Mouse (Mus musculus): ENCODE data around the gene Bpgm. TPM values are rescaled to one million over a fixed set of nuclear protein-coding genes. Genes with fewer than 3 reads are reported as not detected.

Gene Bpgm
- polyA plus RNA-seq, 1 experiment from 2014 or later = 60.6 TPM

DNA sequence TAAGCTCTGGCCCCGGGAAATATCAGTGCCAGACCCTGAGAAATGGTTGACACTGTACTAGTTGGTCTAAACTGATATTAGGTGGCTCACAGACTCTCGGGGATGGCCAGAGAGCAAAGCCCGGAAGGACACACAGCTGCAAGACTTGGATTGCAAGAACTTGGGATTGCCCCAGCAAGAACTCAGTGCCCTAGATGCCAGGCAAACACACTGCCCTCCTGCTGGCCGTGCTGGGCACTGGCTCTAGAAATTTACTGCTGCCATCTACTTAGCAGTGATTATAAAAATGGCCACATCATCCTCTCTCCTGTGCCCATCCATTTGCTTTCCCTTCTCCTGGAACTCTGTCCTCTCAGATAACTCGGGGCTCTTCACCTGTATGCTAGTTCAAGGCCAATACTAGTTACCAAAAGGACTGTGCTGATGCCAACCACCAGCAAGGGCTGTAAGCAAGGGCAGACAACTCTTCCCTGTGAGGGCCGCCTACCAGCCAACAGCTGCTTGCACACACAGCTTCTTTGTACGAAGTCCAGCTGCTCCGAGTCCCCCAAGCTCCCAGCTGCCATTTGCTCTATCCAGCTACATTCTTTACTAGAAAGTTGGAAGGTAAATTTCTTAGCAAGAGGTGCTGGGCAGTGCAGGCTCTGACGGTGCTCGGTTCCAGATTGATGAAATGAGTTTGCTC is 39.2 kb downstream of the Bpgm start:
- ATAC-seq (ENCODE audit: low FRiP score) = no peak
- no peaks in the 10 kb centered on the region for H3K9me3 ChIP-seq (ENCODE audit: control insufficient read depth, low read length)
- H3K27me3 ChIP-seq (ENCODE audit: control insufficient read depth, insufficient read depth, low read length) = no peaks in the 10 kb centered on the region
- no peaks in the 10 kb centered on the region for H3K4me1 ChIP-seq (replicated peaks; ENCODE audit: control insufficient read depth, insufficient read depth, low read length)
- WGBS = 73% methylated on average over 10 of the region's 10 CpGs
- H3K9ac ChIP-seq (ENCODE audit: low read depth, low read length) = no peak overlapping the region
- H3K4me3 ChIP-seq (ENCODE audit: low read depth, low read length) = no peak overlapping the region
- no peak overlapping the region for H3K4me2 ChIP-seq (replicated peaks; ENCODE audit: low read depth, low read length)
- H3K27ac ChIP-seq (ENCODE audit: low read depth, low read length) = no peak overlapping the region
- no peaks in the 10 kb centered on the region for H3K36me3 ChIP-seq (ENCODE audit: control insufficient read depth, insufficient read depth, low read length)
- no peak for DNase-seq (ENCODE audit: low spot score)

DNA sequence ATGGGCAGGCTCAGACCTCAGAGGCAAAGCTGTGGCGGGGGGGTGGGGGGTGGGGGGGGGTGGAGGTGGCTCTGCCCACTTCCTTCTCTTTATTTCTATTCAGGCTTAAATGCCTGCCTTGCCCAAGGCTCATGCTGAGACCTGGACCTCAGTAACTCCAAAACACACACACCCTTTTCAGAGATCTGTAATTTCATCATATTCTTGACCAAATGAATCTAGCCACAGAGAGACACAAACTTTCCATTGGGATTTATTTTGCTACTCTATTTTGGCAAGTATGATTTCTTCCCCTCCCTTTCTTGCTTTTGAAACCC is 39.7 kb downstream of the Bpgm start:
- Histone ChIP-seq H3K9ac (ENCODE audit: low read depth, low read length) (no peak overlapping the region), H3K27ac (ENCODE audit: low read depth, low read length) (no peak overlapping the region), H3K9me3 (ENCODE audit: control insufficient read depth, low read length) (no peaks in the 10 kb centered on the region), H3K36me3 (ENCODE audit: control insufficient read depth, insufficient read depth, low read length) (no peaks in the 10 kb centered on the region), H3K4me2 (replicated peaks; ENCODE audit: low read depth, low read length) (no peak overlapping the region), H3K4me3 (ENCODE audit: low read depth, low read length) (no peak overlapping the region), H3K4me1 (replicated peaks; ENCODE audit: control insufficient read depth, insufficient read depth, low read length) (no peaks in the 10 kb centered on the region), H3K27me3 (ENCODE audit: control insufficient read depth, insufficient read depth, low read length) (no peaks in the 10 kb centered on the region)
- 73% methylated on average over 1 of the region's 1 CpGs for WGBS
- ATAC-seq (ENCODE audit: low FRiP score) (no peak), DNase-seq (ENCODE audit: low spot score) (no peak)

DNA sequence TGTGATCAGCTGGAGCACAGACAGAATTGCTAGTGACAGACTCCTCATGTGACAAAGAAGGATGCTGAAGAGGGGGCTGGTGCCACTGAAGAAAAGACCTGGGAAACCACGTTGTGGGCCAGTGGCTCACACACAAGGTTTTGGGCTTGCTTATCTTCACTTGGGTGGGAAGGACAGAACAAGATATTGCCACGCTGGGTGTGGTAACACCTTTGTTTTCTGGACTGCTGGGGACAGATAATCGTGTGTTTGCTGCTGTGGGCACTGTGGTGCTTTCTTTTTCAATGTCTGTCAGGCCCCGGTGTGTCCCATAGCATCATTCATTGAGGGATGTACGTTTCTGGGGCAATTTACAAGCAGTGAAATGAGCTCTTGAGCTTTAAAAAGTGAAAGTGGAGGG is 41.7 kb downstream of the Bpgm start:
- no peaks in the 10 kb centered on the region for H3K4me1 ChIP-seq (replicated peaks; ENCODE audit: control insufficient read depth, insufficient read depth, low read length)
- H3K4me3 ChIP-seq (ENCODE audit: low read depth, low read length) = no peak overlapping the region
- no peaks in the 10 kb centered on the region for H3K36me3 ChIP-seq (ENCODE audit: control insufficient read depth, insufficient read depth, low read length)
- DNase-seq (ENCODE audit: low spot score) (no peak), ATAC-seq (ENCODE audit: low FRiP score) (no peak)
- no peak overlapping the region for H3K4me2 ChIP-seq (replicated peaks; ENCODE audit: low read depth, low read length)
- H3K27ac ChIP-seq (ENCODE audit: low read depth, low read length) = no peak overlapping the region
- WGBS = 80% methylated on average over 5 of the region's 5 CpGs
- H3K9ac ChIP-seq (ENCODE audit: low read depth, low read length) = no peak overlapping the region
- no peaks in the 10 kb centered on the region for H3K27me3 ChIP-seq (ENCODE audit: control insufficient read depth, insufficient read depth, low read length)
- no peaks in the 10 kb centered on the region for H3K9me3 ChIP-seq (ENCODE audit: control insufficient read depth, low read length)

DNA sequence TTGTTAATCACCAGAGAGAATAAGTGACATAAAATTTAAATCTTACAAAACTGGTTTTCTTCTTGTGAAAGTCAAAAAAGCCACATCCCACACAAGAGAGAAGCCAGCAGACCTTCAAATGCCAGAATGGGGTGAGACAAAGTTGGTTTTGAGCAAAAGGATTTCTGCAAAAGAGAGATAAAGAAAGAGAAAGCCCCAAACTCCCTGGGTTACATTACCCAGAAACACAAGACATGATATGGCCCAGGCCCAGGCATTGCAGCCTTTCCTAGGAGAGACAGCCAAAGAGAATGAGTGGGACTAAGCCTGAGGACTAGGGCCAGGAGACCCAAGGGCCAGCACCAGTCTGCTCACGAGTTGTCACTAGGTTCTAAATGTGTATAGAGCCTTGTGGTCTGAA is 43.1 kb downstream of the Bpgm start:
- Histone ChIP-seq H3K9ac (ENCODE audit: low read depth, low read length) (no peak overlapping the region), H3K4me1 (replicated peaks; ENCODE audit: control insufficient read depth, insufficient read depth, low read length) (no peaks in the 10 kb centered on the region), H3K36me3 (ENCODE audit: control insufficient read depth, insufficient read depth, low read length) (no peaks in the 10 kb centered on the region), H3K9me3 (ENCODE audit: control insufficient read depth, low read length) (no peaks in the 10 kb centered on the region), H3K4me2 (replicated peaks; ENCODE audit: low read depth, low read length) (no peak overlapping the region), H3K4me3 (ENCODE audit: low read depth, low read length) (no peak overlapping the region), H3K27me3 (ENCODE audit: control insufficient read depth, insufficient read depth, low read length) (no peaks in the 10 kb centered on the region), H3K27ac (ENCODE audit: low read depth, low read length) (no peak overlapping the region)
- ATAC-seq (ENCODE audit: low FRiP score) = no peak
- no peak for DNase-seq (ENCODE audit: low spot score)
- WGBS = 80% methylated on average over 1 of the region's 1 CpGs

DNA sequence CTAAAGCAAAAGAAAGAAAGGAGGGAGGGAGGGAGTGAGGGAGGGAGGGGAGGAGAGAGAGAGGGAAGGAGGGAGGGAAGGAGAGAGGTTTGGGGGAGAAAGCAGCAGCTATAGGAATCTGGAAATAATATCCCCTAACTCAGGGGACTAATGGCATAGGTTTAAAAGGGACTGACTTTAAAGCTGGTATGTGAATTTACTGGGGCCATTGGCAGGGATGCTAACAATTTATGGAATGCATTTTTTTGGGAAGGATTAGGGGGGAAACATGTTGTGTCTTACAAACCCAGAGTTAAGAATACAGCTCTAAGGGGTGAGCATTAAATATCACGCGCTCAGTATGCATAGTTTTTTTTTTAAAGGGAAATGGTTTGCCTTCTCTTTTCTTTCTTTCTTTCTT is 44.5 kb downstream of the Bpgm start:
- Histone ChIP-seq H3K4me2 (replicated peaks; ENCODE audit: low read depth, low read length) (no peak overlapping the region), H3K36me3 (ENCODE audit: control insufficient read depth, insufficient read depth, low read length) (no peaks in the 10 kb centered on the region), H3K9me3 (ENCODE audit: control insufficient read depth, low read length) (no peaks in the 10 kb centered on the region), H3K27ac (ENCODE audit: low read depth, low read length) (no peak overlapping the region), H3K4me3 (ENCODE audit: low read depth, low read length) (no peak overlapping the region), H3K4me1 (replicated peaks; ENCODE audit: control insufficient read depth, insufficient read depth, low read length) (no peaks in the 10 kb centered on the region), H3K27me3 (ENCODE audit: control insufficient read depth, insufficient read depth, low read length) (no peaks in the 10 kb centered on the region), H3K9ac (ENCODE audit: low read depth, low read length) (no peak overlapping the region)
- ATAC-seq (ENCODE audit: low FRiP score) (no peak), DNase-seq (ENCODE audit: low spot score) (no peak)
- WGBS = 82% methylated on average over 2 of the region's 2 CpGs

GRCm38 (mm10) chr6:34520912-34521311 is 44.9 kb downstream of the Bpgm start:
- no peak for ATAC-seq (ENCODE audit: low FRiP score)
- 37% methylated on average over 6 of the region's 6 CpGs for WGBS
- no peaks in the 10 kb centered on the region for H3K36me3 ChIP-seq (ENCODE audit: control insufficient read depth, insufficient read depth, low read length)

GRCm38 (mm10) chr6:34523476-34523875 is 47.5 kb downstream of the Bpgm start:
- no peak overlapping the region for H3K4me2 ChIP-seq (replicated peaks; ENCODE audit: low read depth, low read length)
- 70% methylated on average over 5 of the region's 5 CpGs for WGBS
- no peak overlapping the region for H3K4me3 ChIP-seq (ENCODE audit: low read depth, low read length)
- H3K36me3 ChIP-seq (ENCODE audit: control insufficient read depth, insufficient read depth, low read length) = no peaks in the 10 kb centered on the region
- H3K9me3 ChIP-seq (ENCODE audit: control insufficient read depth, low read length) = no peaks in the 10 kb centered on the region
- DNase-seq (ENCODE audit: low spot score) = no peak
- no peaks in the 10 kb centered on the region for H3K4me1 ChIP-seq (replicated peaks; ENCODE audit: control insufficient read depth, insufficient read depth, low read length)
- no peak for ATAC-seq (ENCODE audit: low FRiP score)
- H3K9ac ChIP-seq (ENCODE audit: low read depth, low read length) = no peak overlapping the region
- H3K27me3 ChIP-seq (ENCODE audit: control insufficient read depth, insufficient read depth, low read length) = no peaks in the 10 kb centered on the region
- H3K27ac ChIP-seq (ENCODE audit: low read depth, low read length) = no peak overlapping the region

More at GRCm38 (mm10) chr6:34520912-34521311, 44.9 kb downstream of the Bpgm start:
- Histone ChIP-seq H3K27ac (ENCODE audit: low read depth, low read length) (no peak overlapping the region), H3K9ac (ENCODE audit: low read depth, low read length) (no peak overlapping the region), H3K4me2 (replicated peaks; ENCODE audit: low read depth, low read length) (no peak overlapping the region), H3K4me3 (ENCODE audit: low read depth, low read length) (no peak overlapping the region), H3K27me3 (ENCODE audit: control insufficient read depth, insufficient read depth, low read length) (no peaks in the 10 kb centered on the region), H3K9me3 (ENCODE audit: control insufficient read depth, low read length) (no peaks in the 10 kb centered on the region), H3K4me1 (replicated peaks; ENCODE audit: control insufficient read depth, insufficient read depth, low read length) (no peaks in the 10 kb centered on the region)
- DNase-seq (ENCODE audit: low spot score) = no peak

DNA sequence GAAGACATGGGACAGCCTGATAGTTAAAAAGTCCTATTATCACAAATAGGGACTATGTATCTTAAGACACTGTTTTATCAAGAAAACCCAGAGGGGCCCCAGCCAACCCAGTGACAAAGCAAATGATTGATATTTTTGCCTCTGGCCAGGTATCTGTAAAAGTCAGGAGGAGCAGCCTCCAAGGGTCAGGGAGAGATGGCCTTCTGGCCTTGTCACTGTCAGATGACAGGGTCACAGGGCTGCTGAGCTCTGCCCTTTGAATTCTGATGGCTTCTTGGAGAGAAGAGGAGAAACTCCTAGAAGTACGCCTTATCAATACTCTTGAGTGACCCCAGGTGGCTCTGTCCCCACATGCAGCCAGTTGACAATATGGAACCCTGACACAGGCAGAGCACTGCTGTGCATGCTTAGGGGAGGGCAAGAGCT is 49.5 kb downstream of the Bpgm start:
- DNase-seq (ENCODE audit: low spot score) = no peak

GRCm38 (mm10) chr6:34525927-34526326 is 49.9 kb downstream of the Bpgm start:
- H3K27ac ChIP-seq (ENCODE audit: low read depth, low read length) = no peak overlapping the region
- H3K4me3 ChIP-seq (ENCODE audit: low read depth, low read length) = no peak overlapping the region
- H3K36me3 ChIP-seq (ENCODE audit: control insufficient read depth, insufficient read depth, low read length) = no peaks in the 10 kb centered on the region
- H3K4me2 ChIP-seq (replicated peaks; ENCODE audit: low read depth, low read length) = no peak overlapping the region
- ATAC-seq (ENCODE audit: low FRiP score) (no peak), DNase-seq (ENCODE audit: low spot score) (no peak)
- WGBS = 81% methylated on average over 6 of the region's 6 CpGs
- no peaks in the 10 kb centered on the region for H3K27me3 ChIP-seq (ENCODE audit: control insufficient read depth, insufficient read depth, low read length)
- H3K9ac ChIP-seq (ENCODE audit: low read depth, low read length) = no peak overlapping the region
- no peaks in the 10 kb centered on the region for H3K4me1 ChIP-seq (replicated peaks; ENCODE audit: control insufficient read depth, insufficient read depth, low read length)
- H3K9me3 ChIP-seq (ENCODE audit: control insufficient read depth, low read length) = no peaks in the 10 kb centered on the region

More for the DNA sequence above, 49.5 kb downstream of the Bpgm start:
- Histone ChIP-seq H3K27me3 (ENCODE audit: control insufficient read depth, insufficient read depth, low read length) (no peaks in the 10 kb centered on the region), H3K4me1 (replicated peaks; ENCODE audit: control insufficient read depth, insufficient read depth, low read length) (no peaks in the 10 kb centered on the region), H3K27ac (ENCODE audit: low read depth, low read length) (no peak overlapping the region), H3K9me3 (ENCODE audit: control insufficient read depth, low read length) (no peaks in the 10 kb centered on the region), H3K9ac (ENCODE audit: low read depth, low read length) (no peak overlapping the region), H3K4me3 (ENCODE audit: low read depth, low read length) (no peak overlapping the region), H3K4me2 (replicated peaks; ENCODE audit: low read depth, low read length) (no peak overlapping the region), H3K36me3 (ENCODE audit: control insufficient read depth, insufficient read depth, low read length) (no peaks in the 10 kb centered on the region)
- 74% methylated on average over 1 of the region's 1 CpGs for WGBS
- no peak for ATAC-seq (ENCODE audit: low FRiP score)
